Mouse (Mus musculus): Measurements from ENCODE around the gene Hist1h3f. TPM values are rescaled to one million over a fixed set of nuclear protein-coding genes. Genes with fewer than 3 reads are reported as not detected.
"Not testable (repeated sequence)": the region's sequence is repeated elsewhere in the genome, so short reads cannot be mapped to it uniquely, and the experiment has no call there.

The Hist1h3f gene
- polyA plus RNA-seq, 1 experiment from 2014 or later = not detected

DNA sequence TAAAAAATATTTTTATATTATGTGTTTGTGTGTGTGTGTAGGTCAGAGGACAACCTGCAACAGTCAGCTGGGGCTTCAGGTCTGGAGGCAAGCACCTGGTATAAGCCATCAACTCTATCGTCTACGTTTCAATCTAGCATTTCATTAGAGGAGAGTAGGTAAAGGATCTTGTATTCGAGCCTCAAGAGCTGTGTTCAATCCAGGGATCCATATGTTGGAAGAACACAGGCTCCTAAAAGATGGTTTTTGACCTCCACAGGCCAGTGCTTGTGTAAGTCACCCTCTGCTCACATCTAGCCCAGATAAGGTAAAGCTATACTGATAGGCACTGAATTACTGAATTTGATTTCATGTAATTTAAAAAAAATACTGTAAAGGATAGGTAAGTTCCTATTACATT lies 13.1 kb downstream of the Hist1h3f start:
- no peaks in the 10 kb centered on the region for H3K36me3 ChIP-seq (ENCODE audit: inconsistent target)
- peak overlapping the region; percentile 85 for H3K27ac ChIP-seq
- peak overlapping the region; percentile 49; the same call in 1 of the 2 replicates for H3K4me3 ChIP-seq (ENCODE audit: inconsistent target)
- no peaks in the 10 kb centered on the region for H3K79me2 ChIP-seq (ENCODE audit: inconsistent target)
- WGBS (ENCODE audit: missing documents) = 71% methylated on average over 3 of the region's 3 CpGs

DNA sequence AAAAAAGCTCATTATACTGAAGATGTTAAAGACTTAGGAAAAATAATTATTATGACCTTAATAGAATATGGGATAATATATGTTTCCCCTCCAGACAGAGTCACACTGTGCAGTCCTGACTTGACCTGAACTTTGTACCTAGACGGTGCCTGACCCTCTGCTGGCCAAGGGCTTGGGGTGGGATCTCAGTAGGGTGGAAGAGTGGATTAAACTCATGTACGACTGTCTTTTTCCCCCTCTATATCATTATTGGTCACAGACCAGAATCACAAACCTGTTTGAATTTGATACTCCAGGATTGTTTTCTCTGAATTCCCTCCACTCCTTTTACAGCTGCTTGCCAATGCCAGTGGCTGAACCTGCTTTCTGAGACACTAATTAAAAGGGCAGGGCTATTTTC lies 16.8 kb downstream of the Hist1h3f start:
- H3K36me3 ChIP-seq (ENCODE audit: inconsistent target); H3K79me2 ChIP-seq (ENCODE audit: inconsistent target); H3K4me3 ChIP-seq (ENCODE audit: inconsistent target): not testable (repeated sequence)
- 63% methylated on average over 2 of the region's 2 CpGs for WGBS (ENCODE audit: missing documents)
- H3K27ac ChIP-seq = peak overlapping the region; percentile 13; the same call in 1 of the 2 replicates

- peak overlapping the region; percentile 5; the same call in 1 of the 2 replicates for H3K4me3 ChIP-seq (ENCODE audit: inconsistent target)
- not testable (repeated sequence) for H3K36me3 ChIP-seq (ENCODE audit: inconsistent target); H3K27ac ChIP-seq; H3K79me2 ChIP-seq (ENCODE audit: inconsistent target)
- 0% methylated on average over 2 of the region's 5 CpGs for WGBS (ENCODE audit: missing documents)
These were observed 17.7 kb downstream of the Hist1h3f start for GRCm38 (mm10) chr13:23561531-23561882.

GRCm38 (mm10) chr13:23561883-23562659 lies 18.2 kb downstream of the Hist1h3f start, which contains the start of gene Hist1h3e:
TSS of gene Hist1h3e (minus strand) at chr13:23562369.
- H3K36me3 ChIP-seq (ENCODE audit: inconsistent target); H3K79me2 ChIP-seq (ENCODE audit: inconsistent target): not testable (repeated sequence)
- 0% methylated on average over 23 of the region's 67 CpGs for WGBS (ENCODE audit: missing documents)
- peak within 1 kb of the TSS; percentile 15; the same call in 1 of the 2 replicates for H3K4me3 ChIP-seq (ENCODE audit: inconsistent target)
- peak within 1 kb of the TSS; percentile 91 for H3K27ac ChIP-seq

- WGBS (ENCODE audit: missing documents) = 7% methylated on average over 18 of the region's 18 CpGs
- Histone ChIP-seq H3K27ac (peak overlapping the region; percentile 91), H3K4me3 (ENCODE audit: inconsistent target) (peak overlapping the region; percentile 15; the same call in 1 of the 2 replicates), H3K36me3 (ENCODE audit: inconsistent target) (no peaks in the 10 kb centered on the region), H3K79me2 (ENCODE audit: inconsistent target) (no peaks in the 10 kb centered on the region)
These were observed 19.0 kb downstream of the Hist1h3f start for GRCm38 (mm10) chr13:23562699-23563462.

- H3K27ac ChIP-seq = no peak overlapping the region
- WGBS (ENCODE audit: missing documents) = 95% methylated on average over 2 of the region's 2 CpGs
- no peak overlapping the region for H3K4me3 ChIP-seq (ENCODE audit: inconsistent target)
- H3K79me2 ChIP-seq (ENCODE audit: inconsistent target) = no peaks in the 10 kb centered on the region
- H3K36me3 ChIP-seq (ENCODE audit: inconsistent target) = no peaks in the 10 kb centered on the region
These were observed 20.6 kb downstream of the Hist1h3f start for GRCm38 (mm10) chr13:23564482-23564881.

DNA sequence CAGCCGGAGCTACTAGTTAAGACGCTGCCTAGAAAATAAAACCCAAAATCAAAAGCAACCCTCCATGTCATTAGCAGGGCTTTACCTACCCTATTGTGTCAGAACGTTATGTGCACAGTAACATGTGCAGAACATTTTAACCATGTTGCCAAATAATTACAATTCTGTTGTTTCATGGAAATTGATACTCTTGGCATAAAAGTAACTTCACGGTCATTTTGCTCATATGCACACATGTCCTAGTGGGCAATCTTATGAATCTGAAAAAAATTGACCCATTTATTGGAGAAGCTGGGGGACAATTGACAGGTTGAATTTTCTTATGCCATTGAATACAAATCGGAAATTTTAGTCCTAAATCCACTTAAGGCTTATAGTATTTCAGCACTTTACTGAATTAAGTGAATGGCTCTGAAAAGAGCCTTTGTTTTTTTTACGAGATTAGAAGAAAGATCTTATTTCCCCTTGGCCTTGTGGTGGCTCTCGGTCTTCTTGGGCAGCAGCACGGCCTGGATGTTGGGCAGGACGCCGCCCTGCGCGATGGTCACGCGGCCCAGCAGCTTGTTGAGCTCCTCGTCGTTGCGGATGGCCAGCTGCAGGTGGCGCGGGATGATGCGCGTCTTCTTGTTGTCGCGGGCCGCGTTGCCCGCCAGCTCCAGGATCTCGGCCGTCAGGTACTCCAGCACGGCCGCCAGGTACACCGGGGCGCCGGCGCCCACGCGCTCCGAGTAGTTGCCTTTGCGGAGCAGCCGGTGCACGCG lies 26.6 kb downstream of the Hist1h3f start:
- 15% methylated on average over 5 of the region's 41 CpGs for WGBS (ENCODE audit: missing documents)
- H3K27ac ChIP-seq = peak overlapping the region; percentile 46
- not testable (repeated sequence) for H3K36me3 ChIP-seq (ENCODE audit: inconsistent target)
- H3K79me2 ChIP-seq (ENCODE audit: inconsistent target) = peaks cover 18% of the 10 kb centered on the region; the same call in 1 of the 2 replicates
- H3K4me3 ChIP-seq (ENCODE audit: inconsistent target) = peak overlapping the region; percentile 1; the same call in 1 of the 2 replicates

- no peaks in the 10 kb centered on the region for H3K36me3 ChIP-seq (ENCODE audit: inconsistent target)
- H3K27ac ChIP-seq = peak within 1 kb of the TSS; percentile 75
- H3K79me2 ChIP-seq (ENCODE audit: inconsistent target) = peaks cover 18% of the 10 kb centered on the region; the same call in 1 of the 2 replicates
- H3K4me3 ChIP-seq (ENCODE audit: inconsistent target) = peak within 1 kb of the TSS; percentile 41
- WGBS (ENCODE audit: missing documents) = 0% methylated on average over 8 of the region's 18 CpGs
These were observed 27.2 kb downstream of the Hist1h3f start, which contains the start of the genes Hist1h2ae and Hist1h2bg for GRCm38 (mm10) chr13:23571022-23571503. TSS of gene Hist1h2ae (minus strand) at chr13:23571220. TSS of gene Hist1h2bg (plus strand) at chr13:23571396.

- H3K36me3 ChIP-seq (ENCODE audit: inconsistent target) = not testable (repeated sequence)
These were observed 27.8 kb downstream of the Hist1h3f start for GRCm38 (mm10) chr13:23571504-23572217.

GRCm38 (mm10) chr13:23572218-23573033 lies 28.6 kb downstream of the Hist1h3f start:
- H3K36me3 ChIP-seq (ENCODE audit: inconsistent target) = no peaks in the 10 kb centered on the region
- H3K27ac ChIP-seq = peak overlapping the region; percentile 75
- peak overlapping the region; percentile 41 for H3K4me3 ChIP-seq (ENCODE audit: inconsistent target)
- peaks cover 18% of the 10 kb centered on the region; the same call in 1 of the 2 replicates for H3K79me2 ChIP-seq (ENCODE audit: inconsistent target)
- 40% methylated on average over 2 of the region's 2 CpGs for WGBS (ENCODE audit: missing documents)

More at GRCm38 (mm10) chr13:23571504-23572217, 27.8 kb downstream of the Hist1h3f start:
- 2% methylated on average over 7 of the region's 34 CpGs for WGBS (ENCODE audit: missing documents)
- H3K27ac ChIP-seq = peak overlapping the region; percentile 75
- peak overlapping the region; percentile 41 for H3K4me3 ChIP-seq (ENCODE audit: inconsistent target)
- peaks cover 18% of the 10 kb centered on the region; the same call in 1 of the 2 replicates for H3K79me2 ChIP-seq (ENCODE audit: inconsistent target)

DNA sequence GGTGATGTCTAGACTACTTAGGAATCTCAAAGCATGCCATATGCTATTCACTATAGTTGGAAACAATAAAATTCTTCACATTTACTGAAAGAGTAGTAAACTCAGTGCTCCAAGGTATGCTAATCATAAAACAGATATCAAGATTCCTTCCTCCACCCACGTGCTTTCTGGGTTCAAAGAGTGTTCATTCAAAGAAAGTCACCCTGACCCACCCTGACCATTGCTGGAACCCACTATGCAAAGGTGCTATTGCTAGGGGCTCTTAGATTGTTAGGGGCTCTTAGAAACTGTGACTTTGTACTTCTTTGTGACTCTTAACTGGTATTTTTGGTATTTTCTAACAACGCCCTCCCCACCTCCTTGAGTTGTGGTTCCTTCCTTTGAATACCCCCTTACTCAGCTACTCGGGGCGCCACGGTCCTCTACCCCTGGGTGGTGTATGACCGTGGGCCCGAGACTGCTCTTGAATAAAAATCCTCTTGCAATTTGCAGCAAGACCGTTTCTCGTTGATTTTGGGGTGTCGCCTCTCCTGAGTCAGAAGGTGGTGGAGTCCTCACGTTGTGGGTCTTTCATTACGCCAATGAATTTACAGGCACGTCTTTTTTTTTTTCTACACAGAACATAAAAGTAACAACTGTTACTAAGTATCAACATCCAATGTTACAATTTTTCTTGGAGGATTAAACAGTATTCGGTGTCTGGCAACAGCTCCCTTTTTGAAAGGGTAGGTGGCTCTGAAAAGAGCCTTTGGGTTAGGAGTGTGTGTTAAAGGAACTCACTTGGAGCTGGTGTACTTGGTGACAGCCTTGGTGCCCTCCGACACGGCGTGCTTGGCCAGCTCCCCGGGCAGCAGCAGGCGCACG lies 29.4 kb downstream of the Hist1h3f start:
- WGBS (ENCODE audit: missing documents) = 6% methylated on average over 14 of the region's 20 CpGs
- Histone ChIP-seq H3K27ac (peak overlapping the region; percentile 75), H3K4me3 (ENCODE audit: inconsistent target) (peak overlapping the region; percentile 41), H3K79me2 (ENCODE audit: inconsistent target) (peaks cover 18% of the 10 kb centered on the region; the same call in 1 of the 2 replicates)
- not testable (repeated sequence) for H3K36me3 ChIP-seq (ENCODE audit: inconsistent target)

DNA sequence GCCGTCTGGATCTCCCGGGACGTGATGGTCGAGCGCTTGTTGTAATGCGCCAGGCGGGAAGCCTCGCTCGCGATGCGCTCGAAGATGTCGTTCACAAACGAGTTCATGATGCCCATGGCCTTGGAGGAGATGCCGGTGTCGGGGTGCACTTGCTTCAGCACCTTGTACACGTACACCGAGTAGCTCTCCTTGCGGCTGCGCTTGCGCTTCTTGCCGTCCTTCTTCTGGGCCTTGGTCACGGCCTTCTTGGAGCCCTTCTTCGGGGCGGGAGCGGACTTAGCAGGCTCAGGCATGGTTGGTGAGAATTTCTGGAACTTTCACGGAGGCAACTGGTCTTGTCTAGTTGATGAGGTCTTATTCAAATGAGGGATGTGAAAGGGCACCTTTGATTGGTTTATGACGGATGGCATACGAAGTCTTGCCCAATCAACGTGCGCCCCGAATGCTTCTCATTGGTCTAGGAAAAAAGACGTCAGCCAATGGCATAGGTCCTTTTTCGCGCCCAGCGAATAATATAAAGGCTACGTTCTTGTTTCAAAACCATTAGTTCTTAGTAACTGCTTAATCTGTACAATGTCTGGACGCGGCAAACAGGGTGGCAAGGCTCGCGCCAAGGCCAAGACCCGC lies 30.2 kb downstream of the Hist1h3f start, which contains the start of the genes Hist1h2bf and Hist1h2ad:
Hist1h2bf (minus strand) TSS at position 299 of the 627 bp plus-strand sequence.
Hist1h2ad (plus strand) TSS at position 484 of the 627 bp plus-strand sequence.
- under 1% methylated on average over 23 of the region's 42 CpGs for WGBS (ENCODE audit: missing documents)
- peaks cover 18% of the 10 kb centered on the region; the same call in 1 of the 2 replicates for H3K79me2 ChIP-seq (ENCODE audit: inconsistent target)
- H3K36me3 ChIP-seq (ENCODE audit: inconsistent target) = not testable (repeated sequence)
- H3K4me3 ChIP-seq (ENCODE audit: inconsistent target) = peak within 1 kb of the TSS; percentile 41
- peak within 1 kb of the TSS; percentile 75 for H3K27ac ChIP-seq
